Mouse (Mus musculus): ENCODE measurements around the gene Fcer2a. TPM values are rescaled to one million over a fixed set of nuclear protein-coding genes. Genes with fewer than 3 reads are reported as not detected.

Fcer2a gene
- polyA plus RNA-seq, 1 experiment from 2014 or later = 0.45 TPM

DNA sequence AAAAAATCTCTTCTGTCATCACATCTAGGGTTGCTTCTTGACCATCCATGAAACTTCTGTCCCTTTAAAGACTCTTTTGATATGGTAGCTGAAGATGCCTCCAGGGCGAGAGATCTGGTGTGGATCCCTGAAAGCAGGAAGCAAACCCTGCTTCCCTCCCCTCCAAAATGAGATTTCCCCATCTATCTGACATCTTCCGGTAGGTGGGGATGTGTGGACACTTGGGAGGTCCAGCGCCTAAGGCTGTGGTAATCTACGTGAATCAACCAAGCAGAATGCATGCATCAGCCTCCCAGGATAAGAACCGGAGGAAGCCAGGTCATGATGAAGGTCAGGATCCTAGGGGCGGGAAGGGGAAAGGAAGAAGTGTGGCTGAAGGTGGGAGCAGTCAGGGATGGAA is 28.5 kb downstream of the Fcer2a start, which contains the start of gene Mcemp1:
Mcemp1 (plus strand) TSS at position 248 of the 400 bp plus-strand sequence.
- Histone ChIP-seq H3K9me3 (ENCODE audit: control insufficient read depth, low read length) (no peaks in the 10 kb centered on the region), H3K4me1 (ENCODE audit: control insufficient read depth, insufficient read depth, low read depth, low read length) (no peaks in the 10 kb centered on the region), H3K27me3 (replicated peaks; ENCODE audit: control insufficient read depth, insufficient read depth, low read length) (no peaks in the 10 kb centered on the region), H3K4me2 (ENCODE audit: low read length) (no peak within 1 kb of the TSS), H3K36me3 (ENCODE audit: control insufficient read depth, insufficient read depth, low read length) (no peaks in the 10 kb centered on the region), H3K9ac (ENCODE audit: low read depth, low read length) (no peak within 1 kb of the TSS), H3K4me3 (ENCODE audit: low read length) (no peak within 1 kb of the TSS), H3K27ac (ENCODE audit: low read depth, low read length) (no peak within 1 kb of the TSS)
- ATAC-seq = no peak
- 79% methylated on average over 6 of the region's 6 CpGs for WGBS

DNA sequence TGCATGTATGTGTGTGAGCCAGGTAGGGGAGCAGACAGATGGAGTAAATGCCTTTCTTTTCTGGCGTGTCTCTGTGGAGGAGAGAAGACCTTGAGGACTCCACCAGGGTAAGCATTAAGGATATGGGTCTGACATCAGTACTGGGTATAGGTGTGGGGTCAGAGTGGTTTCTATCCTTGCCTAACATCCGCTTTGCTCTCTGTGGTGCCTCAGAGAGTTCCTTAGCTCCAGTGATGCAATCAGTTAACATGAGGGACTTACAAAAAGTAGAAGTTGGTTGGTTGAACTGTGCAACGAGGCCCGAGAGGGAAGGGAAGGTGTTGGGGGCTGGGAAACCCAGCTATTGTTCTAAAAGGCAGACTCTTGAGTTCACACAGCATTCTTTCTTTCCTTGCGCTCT is 29.6 kb downstream of the Fcer2a start:
- H3K4me2 ChIP-seq (ENCODE audit: low read length) = no peak overlapping the region
- no peaks in the 10 kb centered on the region for H3K4me1 ChIP-seq (ENCODE audit: control insufficient read depth, insufficient read depth, low read depth, low read length)
- no peak for ATAC-seq
- H3K4me3 ChIP-seq (ENCODE audit: low read length) = no peak overlapping the region
- no peaks in the 10 kb centered on the region for H3K36me3 ChIP-seq (ENCODE audit: control insufficient read depth, insufficient read depth, low read length)
- H3K9me3 ChIP-seq (ENCODE audit: control insufficient read depth, low read length) = no peaks in the 10 kb centered on the region
- no peak overlapping the region for H3K9ac ChIP-seq (ENCODE audit: low read depth, low read length)
- 76% methylated on average over 5 of the region's 5 CpGs for WGBS
- H3K27ac ChIP-seq (ENCODE audit: low read depth, low read length) = no peak overlapping the region
- H3K27me3 ChIP-seq (replicated peaks; ENCODE audit: control insufficient read depth, insufficient read depth, low read length) = no peaks in the 10 kb centered on the region

DNA sequence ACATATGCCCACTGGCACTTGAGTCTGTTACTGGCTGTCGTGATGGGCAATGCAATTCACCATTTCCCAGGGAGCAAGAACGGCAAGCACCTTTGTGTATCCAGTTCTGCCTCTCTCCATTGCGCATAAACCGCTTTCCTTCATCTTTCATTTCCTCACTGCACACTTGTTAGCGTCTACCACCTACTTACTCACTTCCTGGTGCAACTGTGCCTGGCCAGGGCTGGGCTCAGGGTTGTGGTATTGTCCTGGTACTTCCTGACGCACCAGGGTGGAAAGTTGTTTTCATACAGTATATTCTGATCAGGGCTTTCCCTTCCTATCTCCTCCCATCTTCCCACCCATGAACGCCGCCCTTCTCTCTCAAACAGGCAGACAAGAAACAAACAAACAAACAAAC is 33.1 kb downstream of the Fcer2a start:
- ATAC-seq = no peak
- Histone ChIP-seq H3K4me3 (ENCODE audit: low read length) (no peak overlapping the region), H3K9ac (ENCODE audit: low read depth, low read length) (no peak overlapping the region), H3K9me3 (ENCODE audit: control insufficient read depth, low read length) (no peaks in the 10 kb centered on the region), H3K4me2 (ENCODE audit: low read length) (no peak overlapping the region), H3K27ac (ENCODE audit: low read depth, low read length) (no peak overlapping the region), H3K27me3 (replicated peaks; ENCODE audit: control insufficient read depth, insufficient read depth, low read length) (no peaks in the 10 kb centered on the region), H3K4me1 (ENCODE audit: control insufficient read depth, insufficient read depth, low read depth, low read length) (no peaks in the 10 kb centered on the region; the same call in 1 of the 2 replicates), H3K36me3 (ENCODE audit: control insufficient read depth, insufficient read depth, low read length) (no peaks in the 10 kb centered on the region)
- 89% methylated on average over 8 of the region's 8 CpGs for WGBS

DNA sequence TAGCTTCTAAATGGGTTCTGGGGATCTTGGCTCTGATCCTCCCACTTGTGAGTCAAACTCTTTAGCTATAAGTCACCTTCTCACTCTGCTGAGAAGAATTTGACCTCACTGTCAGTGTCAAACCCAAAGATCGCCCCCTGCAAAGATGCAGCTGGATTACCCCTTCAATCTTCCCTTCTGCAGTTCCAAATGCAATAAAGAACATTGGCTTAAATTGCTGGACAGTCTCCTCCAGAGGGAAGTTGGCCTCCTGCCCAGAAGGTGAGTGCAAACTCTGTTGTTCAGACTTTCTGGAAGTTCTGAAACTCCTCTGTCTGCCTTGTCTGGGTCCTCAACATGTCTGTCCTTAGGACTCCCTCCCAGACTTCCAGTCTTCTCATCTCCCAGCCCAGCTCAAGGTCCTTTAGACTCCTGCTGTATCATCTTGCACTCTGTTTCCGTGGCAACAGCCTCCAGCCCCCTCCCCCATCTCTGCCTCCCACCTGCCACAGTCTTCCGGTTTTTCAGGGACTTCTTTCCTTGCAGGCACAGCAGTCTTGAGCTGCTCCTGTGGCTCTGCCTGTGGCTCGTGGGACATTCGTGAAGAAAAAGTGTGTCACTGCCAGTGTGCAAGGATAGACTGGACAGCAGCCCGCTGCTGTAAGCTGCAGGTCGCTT is 37.1 kb downstream of the Fcer2a start:
- ATAC-seq = peak; percentile 76
- 26% methylated on average over 7 of the region's 7 CpGs for WGBS
- Histone ChIP-seq H3K36me3 (ENCODE audit: control insufficient read depth, insufficient read depth, low read length) (no peaks in the 10 kb centered on the region), H3K27ac (ENCODE audit: low read depth, low read length) (no peak overlapping the region), H3K4me3 (ENCODE audit: low read length) (0 out of 2 replicates have a peak overlapping the region, but pooled peaks have one; percentile 6), H3K4me1 (ENCODE audit: control insufficient read depth, insufficient read depth, low read depth, low read length) (no peaks in the 10 kb centered on the region; the same call in 1 of the 2 replicates), H3K9me3 (ENCODE audit: control insufficient read depth, low read length) (no peaks in the 10 kb centered on the region), H3K27me3 (replicated peaks; ENCODE audit: control insufficient read depth, insufficient read depth, low read length) (no peaks in the 10 kb centered on the region), H3K4me2 (ENCODE audit: low read length) (peak overlapping the region; percentile 34), H3K9ac (ENCODE audit: low read depth, low read length) (no peak overlapping the region)

DNA sequence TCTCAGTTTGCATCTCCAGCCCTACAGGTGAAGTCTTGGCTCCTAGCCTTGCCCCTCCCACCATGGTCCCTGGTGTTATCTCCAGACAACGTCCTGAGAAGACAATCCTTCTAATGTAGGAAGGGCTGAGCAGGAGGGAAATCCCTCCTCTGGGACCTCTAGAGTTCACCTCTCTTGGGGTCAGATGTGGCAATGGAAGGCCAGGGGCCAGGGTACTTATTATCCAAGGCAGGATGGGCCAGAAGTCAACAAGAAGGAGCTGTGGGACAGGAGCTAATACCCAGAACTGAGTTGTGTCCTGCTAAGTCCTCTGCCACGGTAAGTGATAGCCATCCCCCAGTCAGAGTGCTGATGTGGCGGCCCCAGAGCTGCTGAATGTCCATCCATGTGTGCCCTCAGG is 38.4 kb downstream of the Fcer2a start, which contains the start of gene Retn:
Retn (plus strand) TSS at position 245 of the 400 bp plus-strand sequence.
- no peak within 1 kb of the TSS for H3K9ac ChIP-seq (ENCODE audit: low read depth, low read length)
- H3K27ac ChIP-seq (ENCODE audit: low read depth, low read length) = no peak within 1 kb of the TSS
- no peak for ATAC-seq
- WGBS = 73% methylated on average over 3 of the region's 3 CpGs
- H3K4me1 ChIP-seq (ENCODE audit: control insufficient read depth, insufficient read depth, low read depth, low read length) = no peaks in the 10 kb centered on the region; the same call in 1 of the 2 replicates
- no peaks in the 10 kb centered on the region for H3K9me3 ChIP-seq (ENCODE audit: control insufficient read depth, low read length)
- H3K36me3 ChIP-seq (ENCODE audit: control insufficient read depth, insufficient read depth, low read length) = no peaks in the 10 kb centered on the region
- H3K4me3 ChIP-seq (ENCODE audit: low read length) = no peak within 1 kb of the TSS
- H3K27me3 ChIP-seq (replicated peaks; ENCODE audit: control insufficient read depth, insufficient read depth, low read length) = no peaks in the 10 kb centered on the region
- no peak within 1 kb of the TSS for H3K4me2 ChIP-seq (ENCODE audit: low read length)

DNA sequence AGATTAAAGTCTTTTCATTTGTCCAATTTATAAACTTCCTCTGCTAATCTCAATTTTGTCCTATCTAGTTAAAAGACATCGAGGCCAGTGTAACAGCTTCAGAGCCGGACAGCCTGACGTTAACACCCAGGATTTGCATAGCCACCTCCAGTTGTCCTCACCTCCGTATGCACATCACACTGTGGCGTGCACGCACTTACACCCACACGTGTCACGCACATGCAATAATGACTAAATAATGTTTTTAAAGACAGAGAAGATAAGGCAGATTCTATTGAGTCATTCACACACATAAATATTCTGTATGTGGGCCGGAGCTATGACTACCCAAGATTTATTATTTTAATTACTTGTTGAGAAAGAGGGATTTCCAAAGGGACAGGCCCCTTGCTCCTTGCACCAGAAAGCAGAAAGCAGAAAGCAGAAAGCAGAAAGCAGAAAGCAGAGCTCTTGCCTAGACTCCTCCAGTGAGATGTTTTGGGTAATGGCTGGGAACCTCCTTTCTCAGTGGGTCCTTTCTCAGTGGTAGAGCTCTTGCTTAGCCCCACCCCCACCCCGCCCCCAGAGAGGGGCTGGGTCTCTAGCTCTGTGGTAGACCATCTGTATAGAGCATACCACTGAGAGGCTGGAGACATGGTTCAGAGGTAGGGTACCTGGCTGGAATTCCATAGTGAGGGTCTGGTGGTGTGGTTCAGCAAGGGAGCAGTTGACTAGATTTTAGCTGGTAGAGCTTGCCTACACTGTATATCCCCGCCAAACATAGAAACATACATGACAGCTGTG is 39.1 kb downstream of the Fcer2a start:
- no peak for ATAC-seq
- no peak overlapping the region for H3K4me2 ChIP-seq (ENCODE audit: low read length)
- no peak overlapping the region for H3K27ac ChIP-seq (ENCODE audit: low read depth, low read length)
- no peak overlapping the region for H3K9ac ChIP-seq (ENCODE audit: low read depth, low read length)
- no peaks in the 10 kb centered on the region for H3K9me3 ChIP-seq (ENCODE audit: control insufficient read depth, low read length)
- no peak overlapping the region for H3K4me3 ChIP-seq (ENCODE audit: low read length)
- WGBS = 73% methylated on average over 11 of the region's 11 CpGs
- no peaks in the 10 kb centered on the region; the same call in 1 of the 2 replicates for H3K4me1 ChIP-seq (ENCODE audit: control insufficient read depth, insufficient read depth, low read depth, low read length)
- H3K36me3 ChIP-seq (ENCODE audit: control insufficient read depth, insufficient read depth, low read length) = no peaks in the 10 kb centered on the region
- H3K27me3 ChIP-seq (replicated peaks; ENCODE audit: control insufficient read depth, insufficient read depth, low read length) = no peaks in the 10 kb centered on the region

DNA sequence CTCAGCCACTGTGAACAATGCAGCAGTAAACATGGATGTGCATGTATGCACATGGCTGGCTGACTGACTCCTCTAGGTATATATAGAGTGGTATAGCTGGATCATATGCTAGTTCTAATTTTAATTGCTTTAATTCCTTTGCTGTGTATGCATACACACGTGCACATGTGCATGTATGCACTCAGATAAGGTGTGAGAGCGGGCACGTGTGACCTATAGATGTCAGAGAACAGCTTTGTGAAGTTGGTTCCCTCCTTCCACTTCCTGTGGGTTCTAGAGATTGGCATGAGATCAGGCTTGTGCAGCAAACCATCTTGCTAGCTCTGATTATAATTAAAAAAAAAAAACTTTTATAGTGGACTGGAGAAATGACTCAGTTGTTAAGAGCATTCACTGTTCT is 41.1 kb downstream of the Fcer2a start:
- no peaks in the 10 kb centered on the region for H3K27me3 ChIP-seq (replicated peaks; ENCODE audit: control insufficient read depth, insufficient read depth, low read length)
- H3K36me3 ChIP-seq (ENCODE audit: control insufficient read depth, insufficient read depth, low read length) = no peaks in the 10 kb centered on the region
- H3K9ac ChIP-seq (ENCODE audit: low read depth, low read length) = no peak overlapping the region
- H3K27ac ChIP-seq (ENCODE audit: low read depth, low read length) = no peak overlapping the region
- H3K4me2 ChIP-seq (ENCODE audit: low read length) = no peak overlapping the region
- H3K9me3 ChIP-seq (ENCODE audit: control insufficient read depth, low read length) = no peaks in the 10 kb centered on the region
- H3K4me1 ChIP-seq (ENCODE audit: control insufficient read depth, insufficient read depth, low read depth, low read length) = no peaks in the 10 kb centered on the region; the same call in 1 of the 2 replicates
- 73% methylated on average over 3 of the region's 3 CpGs for WGBS
- H3K4me3 ChIP-seq (ENCODE audit: low read length) = no peak overlapping the region
- ATAC-seq = no peak

DNA sequence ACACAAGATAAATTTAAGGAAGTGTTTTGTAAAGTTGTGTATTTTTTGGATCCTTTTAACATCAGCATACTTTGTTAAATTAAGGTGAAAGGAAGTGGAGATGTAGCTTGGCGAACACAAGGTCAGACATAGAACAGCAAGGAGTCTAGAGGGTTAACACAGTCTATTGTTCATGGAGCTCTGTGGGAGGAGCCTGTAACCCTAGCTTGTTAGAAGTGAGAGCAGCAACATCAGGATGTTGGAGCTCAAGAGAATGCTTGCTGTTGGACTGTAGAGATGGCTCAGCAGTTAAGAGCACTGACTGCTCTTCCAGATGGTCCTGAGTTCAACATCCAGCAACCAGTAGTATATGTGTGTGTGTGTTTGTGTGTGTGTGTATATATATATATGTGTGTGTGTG is 45.0 kb downstream of the Fcer2a start:
- no peak for ATAC-seq
- no peaks in the 10 kb centered on the region for H3K9me3 ChIP-seq (ENCODE audit: control insufficient read depth, low read length)
- H3K9ac ChIP-seq (ENCODE audit: low read depth, low read length) = no peak overlapping the region
- H3K36me3 ChIP-seq (ENCODE audit: control insufficient read depth, insufficient read depth, low read length) = no peaks in the 10 kb centered on the region
- H3K27ac ChIP-seq (ENCODE audit: low read depth, low read length) = no peak overlapping the region
- 37% methylated on average over 1 of the region's 1 CpGs for WGBS
- H3K4me1 ChIP-seq (ENCODE audit: control insufficient read depth, insufficient read depth, low read depth, low read length) = no peaks in the 10 kb centered on the region
- H3K4me2 ChIP-seq (ENCODE audit: low read length) = no peak overlapping the region
- no peak overlapping the region for H3K4me3 ChIP-seq (ENCODE audit: low read length)
- no peaks in the 10 kb centered on the region for H3K27me3 ChIP-seq (replicated peaks; ENCODE audit: control insufficient read depth, insufficient read depth, low read length)

DNA sequence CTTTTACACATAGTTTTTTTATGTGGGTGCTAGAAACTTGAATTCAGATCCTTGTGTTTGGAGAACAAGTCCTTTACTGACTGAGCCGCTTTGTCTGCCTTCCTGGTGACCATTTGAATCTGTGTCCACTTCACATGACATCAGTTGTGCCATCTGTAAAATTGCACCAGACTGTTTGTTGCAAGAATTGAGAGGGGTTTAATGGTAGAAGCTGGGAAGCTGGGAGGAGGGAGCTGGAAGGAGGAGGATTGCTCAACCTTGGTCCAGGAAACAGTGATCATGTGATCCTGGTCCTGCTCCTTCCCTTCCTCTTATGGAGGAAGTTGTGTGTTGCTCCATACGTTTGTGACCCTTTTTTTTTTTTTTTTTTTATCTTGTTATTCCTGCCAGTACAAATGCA is 45.7 kb downstream of the Fcer2a start:
- Histone ChIP-seq H3K27me3 (replicated peaks; ENCODE audit: control insufficient read depth, insufficient read depth, low read length) (no peaks in the 10 kb centered on the region), H3K4me2 (ENCODE audit: low read length) (no peak overlapping the region), H3K4me1 (ENCODE audit: control insufficient read depth, insufficient read depth, low read depth, low read length) (no peaks in the 10 kb centered on the region), H3K9ac (ENCODE audit: low read depth, low read length) (no peak overlapping the region), H3K36me3 (ENCODE audit: control insufficient read depth, insufficient read depth, low read length) (no peaks in the 10 kb centered on the region), H3K4me3 (ENCODE audit: low read length) (no peak overlapping the region), H3K9me3 (ENCODE audit: control insufficient read depth, low read length) (no peaks in the 10 kb centered on the region), H3K27ac (ENCODE audit: low read depth, low read length) (no peak overlapping the region)
- 85% methylated on average over 2 of the region's 2 CpGs for WGBS
- no peak for ATAC-seq
